Mouse (Mus musculus): ENCODE data around the gene Gm43064.

Gene Gm43064

GRCm38 (mm10) chr3:103852565-103853299 is 43.4 kb downstream of the Gm43064 start:
- peak in 1 of 2 experiments; percentile 44 for DNase-seq (ENCODE audit: low read depth in 1 of 2, low spot score in 2 of 2)

GRCm38 (mm10) chr3:103853804-103854203 is 44.4 kb downstream of the Gm43064 start:
- no peak for DNase-seq (ENCODE audit: low read depth in 1 of 2, low spot score in 2 of 2)

GRCm38 (mm10) chr3:103857036-103857805 is 47.8 kb downstream of the Gm43064 start:
- DNase-seq (ENCODE audit: low read depth in 1 of 2, low spot score in 2 of 2), result no peak

- no peak for DNase-seq (ENCODE audit: low read depth in 1 of 2, low spot score in 2 of 2)
Measured at GRCm38 (mm10) chr3:103857977-103858563, 48.7 kb downstream of the Gm43064 start.

GRCm38 (mm10) chr3:103858881-103859801 is 49.8 kb downstream of the Gm43064 start, which contains the start of gene Ptpn22:
Gene Ptpn22 (plus strand): TSS chr3:103859795.
- peak; percentile 21 to 59 for DNase-seq (ENCODE audit: low read depth in 1 of 2, low spot score in 2 of 2)

GRCm38 (mm10) chr3:103859851-103860391 is 50.5 kb downstream of the Gm43064 start:
- peak; percentile 66 to 68 for DNase-seq (ENCODE audit: low read depth in 1 of 2, low spot score in 2 of 2)

- DNase-seq (ENCODE audit: low read depth in 1 of 2, low spot score in 2 of 2), result no peak
Measured at GRCm38 (mm10) chr3:103862721-103863220, 53.4 kb downstream of the Gm43064 start.

GRCm38 (mm10) chr3:103864200-103864599 is 54.8 kb downstream of the Gm43064 start:
- DNase-seq (ENCODE audit: low read depth in 1 of 2, low spot score in 2 of 2), result no peak

GRCm38 (mm10) chr3:103867424-103867971 is 58.1 kb downstream of the Gm43064 start:
- DNase-seq (ENCODE audit: low read depth in 1 of 2, low spot score in 2 of 2), result no peak

- DNase-seq (ENCODE audit: low read depth in 1 of 2, low spot score in 2 of 2), result no peak
Measured at GRCm38 (mm10) chr3:103868008-103868407, 58.6 kb downstream of the Gm43064 start.

- peak; percentile 29 to 37 for DNase-seq (ENCODE audit: low read depth in 1 of 2, low spot score in 2 of 2)
Measured at GRCm38 (mm10) chr3:103872663-103873098, 63.3 kb downstream of the Gm43064 start.

- DNase-seq (ENCODE audit: low read depth in 1 of 2, low spot score in 2 of 2), result no peak
Measured at GRCm38 (mm10) chr3:103874329-103874728, 65.0 kb downstream of the Gm43064 start.

GRCm38 (mm10) chr3:103885946-103886345 is 76.6 kb downstream of the Gm43064 start:
- no peak for DNase-seq (ENCODE audit: low read depth in 1 of 2, low spot score in 2 of 2)

- no peak for DNase-seq (ENCODE audit: low read depth in 1 of 2, low spot score in 2 of 2)
Measured at GRCm38 (mm10) chr3:103887581-103887980, 78.2 kb downstream of the Gm43064 start.
